Mouse (Mus musculus) forelimb bud, embryonic 11.5 days (tissue): ENCODE results near the gene Cd300ld3.
A peak's percentile ranks its signal among the peaks of the same experiment; 100 is the strongest.

Experiments
- DNase-seq: peaks from one replicate; pipeline ENCODE4 v3.0.0-alpha.2; 2012; ENCODE audit warnings: low read depth, low spot score

Gene Cd300ld3

GRCm38 (mm10) chr11:115048259-115048658, at the start of gene Cd300ld3:
Gene Cd300ld3 (minus strand): TSS chr11:115048409.
- DNase-seq: no peak

DNA sequence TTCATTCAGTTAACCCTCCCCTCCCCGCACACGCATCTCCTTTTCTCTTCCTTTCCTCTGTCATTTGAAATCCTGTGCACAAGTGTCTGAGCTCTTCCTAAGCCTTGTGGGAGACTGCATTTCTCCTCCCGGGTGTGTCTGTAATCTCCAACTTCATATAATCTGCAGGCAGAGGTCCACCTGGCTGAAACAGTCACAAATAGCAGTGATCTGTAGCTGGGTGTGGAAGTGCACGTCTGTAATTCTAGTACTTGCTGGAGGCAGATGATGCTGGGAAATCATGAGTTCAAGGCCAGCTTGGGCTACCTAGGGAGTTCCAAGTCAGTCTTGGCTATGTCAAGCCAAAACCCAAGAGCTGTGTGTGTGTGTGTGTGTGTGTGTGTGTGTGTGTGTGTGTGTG, 43.9 kb upstream of the Cd300ld3 start:
- DNase-seq: no peak

GRCm38 (mm10) chr11:115091362-115091901, 43.2 kb upstream of the Cd300ld3 start, which contains the start of gene Rab37:
Gene Rab37 (plus strand): TSS chr11:115091431.
- no peak for DNase-seq

GRCm38 (mm10) chr11:115089853-115090252, 41.6 kb upstream of the Cd300ld3 start:
- no peak for DNase-seq

GRCm38 (mm10) chr11:115086213-115086612, 38.0 kb upstream of the Cd300ld3 start:
- no peak for DNase-seq

DNA sequence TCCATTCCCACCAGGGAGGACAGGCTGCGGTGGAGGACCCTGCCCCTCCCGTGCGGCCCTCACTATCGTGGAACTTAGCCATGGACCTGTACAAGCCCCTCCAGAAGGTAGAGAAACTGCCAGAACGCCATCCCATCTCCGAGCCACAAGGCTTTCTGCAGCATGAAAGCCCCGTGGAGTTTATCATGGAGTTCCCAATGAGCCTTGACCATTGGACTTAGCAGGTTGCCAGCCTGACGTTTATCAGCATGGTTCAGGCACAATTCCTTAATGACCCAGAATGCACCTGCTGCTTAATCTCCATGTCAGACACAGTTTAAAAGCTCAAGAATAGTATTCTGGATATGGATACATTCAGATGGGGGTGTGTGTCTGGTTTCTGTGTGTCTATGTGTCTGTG, 36.9 kb upstream of the Cd300ld3 start:
- DNase-seq: no peak

GRCm38 (mm10) chr11:115084595-115084994, 36.4 kb upstream of the Cd300ld3 start:
- no peak for DNase-seq

- DNase-seq: peak; percentile 81
Measured at GRCm38 (mm10) chr11:115083376-115084139, 35.3 kb upstream of the Cd300ld3 start.

- DNase-seq: no peak
Measured at GRCm38 (mm10) chr11:115082196-115082595, 34.0 kb upstream of the Cd300ld3 start.

DNA sequence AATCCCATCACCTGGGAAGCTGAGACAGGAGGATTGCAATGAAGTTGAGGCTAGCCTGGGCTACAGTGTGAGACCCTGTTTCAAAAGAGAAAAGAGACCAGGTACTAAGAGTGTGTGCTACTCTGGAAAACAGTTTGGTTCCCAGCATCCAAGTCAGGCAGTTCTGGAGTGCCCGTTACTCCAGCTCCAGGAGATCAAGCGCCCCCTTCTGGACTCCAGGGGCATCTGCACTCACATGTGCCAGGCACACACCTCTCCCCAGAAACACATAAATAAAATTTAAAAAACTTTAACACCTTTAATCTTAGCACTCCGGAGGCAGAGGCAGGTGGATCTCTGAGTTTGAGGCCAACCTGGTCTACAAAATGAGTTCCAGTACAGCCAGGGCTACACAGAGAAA, 33.2 kb upstream of the Cd300ld3 start:
- no peak for DNase-seq

DNA sequence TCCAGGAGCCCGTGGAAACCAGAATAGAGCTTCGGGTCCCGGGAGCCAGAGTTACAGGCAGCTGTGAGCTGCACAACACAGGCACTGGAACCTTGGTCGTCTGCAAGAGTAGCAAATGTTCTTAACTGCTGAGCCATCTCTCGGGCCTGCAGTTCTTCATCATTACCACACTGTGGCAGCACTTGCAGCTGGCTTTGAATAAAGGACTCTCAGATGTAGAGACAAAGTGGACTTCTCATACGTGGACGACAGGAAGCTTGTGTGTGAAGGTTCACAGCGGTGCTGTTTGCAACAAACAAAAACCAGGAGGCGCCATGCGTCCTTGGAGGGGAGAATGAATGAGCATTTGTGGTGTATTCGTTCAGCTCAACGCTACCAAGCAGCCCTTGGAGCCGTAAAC, 32.7 kb upstream of the Cd300ld3 start:
- DNase-seq: peak; percentile 65

DNA sequence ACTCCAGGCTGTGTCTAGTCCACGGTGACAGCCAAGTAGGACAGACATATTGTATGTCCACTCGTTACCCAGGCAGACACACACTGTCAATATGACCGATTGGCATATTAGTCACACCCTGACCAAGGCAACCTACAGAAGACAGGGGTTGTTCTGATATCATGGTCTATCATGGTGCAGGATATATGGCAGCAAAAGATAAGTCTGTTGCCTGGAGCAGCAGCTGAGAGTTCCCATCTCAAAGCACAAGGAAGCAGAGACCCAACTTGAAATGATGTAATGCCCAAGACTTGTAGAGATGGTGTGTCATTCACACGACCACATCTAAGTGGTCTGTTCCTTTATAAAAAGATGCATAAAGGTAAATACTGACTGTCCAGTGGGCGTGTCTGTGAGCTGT, 30.5 kb upstream of the Cd300ld3 start:
- DNase-seq: no peak

- no peak for DNase-seq
Measured at GRCm38 (mm10) chr11:115077436-115077835, 29.2 kb upstream of the Cd300ld3 start.

- no peak for DNase-seq
Measured at GRCm38 (mm10) chr11:115075859-115076258, 27.6 kb upstream of the Cd300ld3 start.

DNA sequence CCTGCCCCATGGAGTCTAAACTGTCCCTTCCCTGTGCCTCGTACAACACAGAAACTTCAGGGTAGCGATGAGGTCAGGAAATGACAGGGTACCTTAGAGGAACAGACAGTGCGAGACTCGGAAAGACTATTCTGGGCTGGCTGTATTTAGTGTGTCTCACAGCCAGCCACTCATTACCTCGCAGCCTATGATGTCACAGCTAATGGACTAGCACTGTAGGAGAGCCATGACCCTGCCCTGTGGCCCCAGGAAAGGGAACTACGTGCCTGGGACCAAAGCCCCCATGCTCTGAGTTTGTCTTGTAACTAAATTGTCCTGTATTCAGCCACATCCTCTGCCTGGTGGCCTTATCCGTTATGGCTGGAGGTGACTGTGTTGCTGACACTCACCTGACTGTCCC, 27.2 kb upstream of the Cd300ld3 start:
- DNase-seq: no peak

- no peak for DNase-seq
Measured at GRCm38 (mm10) chr11:115073002-115073401, 24.8 kb upstream of the Cd300ld3 start.

DNA sequence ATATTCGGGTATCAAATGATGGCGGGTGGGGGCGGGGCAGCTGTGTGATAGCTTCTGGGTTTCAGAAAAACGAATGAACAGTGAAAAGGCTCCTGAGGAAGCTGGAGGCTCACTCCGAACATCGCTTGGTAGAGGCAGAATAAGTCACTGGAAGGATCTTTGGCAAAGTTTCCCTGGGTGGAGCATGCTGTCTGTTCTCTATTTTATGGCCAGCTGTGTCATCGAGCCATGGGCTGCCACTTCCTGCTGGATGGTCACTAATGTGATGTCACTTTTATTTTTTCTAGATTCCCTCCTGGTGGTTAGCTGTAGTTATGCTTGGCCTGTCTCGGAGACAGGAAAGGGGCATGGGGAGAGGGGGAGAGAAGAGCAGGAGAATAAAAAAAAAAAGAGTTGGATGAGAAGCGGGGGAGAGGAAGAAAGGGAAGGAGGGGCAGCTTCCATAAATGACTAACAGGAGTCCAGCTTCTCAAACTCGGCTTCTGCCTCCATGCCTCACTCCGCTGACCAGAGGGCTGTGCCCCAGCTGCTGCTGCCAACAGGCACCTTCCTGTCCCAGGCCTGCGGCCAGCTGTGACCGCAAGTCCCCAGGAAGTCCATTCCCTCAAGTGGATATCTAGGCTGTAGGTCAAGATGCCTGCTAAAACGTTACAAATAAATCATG, 23.6 kb upstream of the Cd300ld3 start:
- DNase-seq: no peak

DNA sequence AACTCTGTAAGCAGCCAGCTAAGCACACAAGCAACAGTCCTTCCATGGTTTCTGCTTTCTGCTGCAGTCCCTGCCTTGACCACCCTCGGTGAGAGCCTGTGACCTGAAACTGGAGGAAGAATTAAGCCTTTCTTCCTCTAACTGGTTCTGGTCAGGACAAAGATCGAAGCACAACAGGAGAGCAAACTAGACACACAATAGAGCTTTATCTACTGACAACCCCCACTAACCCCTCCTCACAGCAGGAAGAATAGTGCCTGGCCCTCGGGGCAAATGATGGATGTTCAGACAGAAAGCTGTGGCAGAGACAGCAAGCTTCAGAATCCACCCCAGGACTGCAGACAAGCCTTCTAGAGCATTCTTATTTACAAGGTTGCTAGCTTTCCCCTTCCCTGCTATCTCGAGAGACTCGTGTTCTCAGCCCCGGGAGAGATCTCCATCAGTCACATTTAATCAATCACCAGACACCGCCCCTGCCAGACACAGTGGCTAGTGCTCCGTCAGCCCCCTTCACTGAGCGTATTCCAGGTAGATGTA, 22.9 kb upstream of the Cd300ld3 start:
- no peak for DNase-seq

- no peak for DNase-seq
Measured at GRCm38 (mm10) chr11:115066768-115067167, 18.6 kb upstream of the Cd300ld3 start.

- DNase-seq: no peak
Measured at GRCm38 (mm10) chr11:115062077-115062476, 13.9 kb upstream of the Cd300ld3 start, which contains the start of gene Cd300e. Gene Cd300e (minus strand): TSS chr11:115062177.

DNA sequence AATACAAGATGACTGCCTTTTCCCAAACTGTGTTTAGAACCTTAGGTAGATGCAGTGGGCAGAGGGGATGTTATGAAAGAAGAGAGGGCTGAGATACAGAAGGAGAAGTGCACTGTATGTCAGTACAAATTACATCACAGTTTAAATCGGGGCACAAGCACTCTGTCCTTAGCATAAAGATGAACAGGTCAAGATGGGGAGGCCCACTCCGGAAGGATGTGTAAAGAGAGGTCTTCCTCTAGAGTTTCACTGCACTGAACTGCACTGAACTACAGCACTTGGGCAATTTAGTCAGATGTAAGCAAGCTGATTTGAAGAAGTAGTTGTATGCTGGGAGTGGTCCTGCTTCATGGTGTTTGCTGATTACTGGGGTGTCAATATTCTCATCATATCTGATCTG, 11.6 kb upstream of the Cd300ld3 start:
- DNase-seq: no peak

DNA sequence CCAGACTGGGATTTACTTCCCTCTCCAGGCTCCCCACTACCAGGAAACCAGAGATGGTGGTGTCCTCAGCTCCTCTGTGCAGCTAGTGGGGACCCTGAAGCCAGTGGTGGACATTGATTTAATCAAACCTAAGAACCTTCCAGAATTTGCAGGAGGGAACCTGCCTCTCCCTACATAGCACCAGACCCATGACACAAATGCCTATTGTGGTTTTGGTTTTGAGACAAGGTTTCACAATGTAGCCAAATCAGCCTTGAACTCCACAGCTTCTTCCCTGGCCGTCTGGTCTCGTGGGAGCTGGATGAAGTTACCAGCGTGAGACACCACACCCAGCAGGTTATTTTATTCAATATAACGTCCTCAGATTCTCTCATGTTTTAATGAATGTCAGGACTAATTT, 10.5 kb upstream of the Cd300ld3 start:
- no peak for DNase-seq

DNA sequence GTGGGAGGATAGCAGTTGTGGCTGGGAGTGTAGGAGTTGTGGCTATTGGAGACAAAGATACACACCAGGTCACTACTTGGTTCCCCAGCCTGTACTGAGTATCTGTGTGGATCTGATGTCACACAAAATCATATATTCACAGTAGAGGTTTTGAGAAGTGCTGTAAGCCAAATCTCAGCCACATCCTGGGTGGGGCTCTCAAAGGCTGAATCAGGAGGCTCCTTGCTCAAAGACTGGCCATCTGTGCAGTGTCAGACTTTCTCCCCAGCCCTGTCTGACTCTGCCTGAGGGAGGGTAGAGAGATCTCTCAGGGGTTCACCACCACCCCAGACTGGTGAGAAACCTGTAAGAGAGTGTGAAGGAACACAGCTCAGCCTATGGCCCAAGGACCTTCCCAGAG, 6.3 kb upstream of the Cd300ld3 start:
- DNase-seq: no peak
